Mouse (Mus musculus): ENCODE measurements around the gene Ncoa4. TPM values are rescaled to one million over a fixed set of nuclear protein-coding genes. Genes with fewer than 3 reads are reported as not detected.
"Not testable (repeated sequence)": the region's sequence is repeated elsewhere in the genome, so short reads cannot be mapped to it uniquely, and the experiment has no call there.

Ncoa4 gene
- 134 and 142 TPM in 2 replicates for total RNA-seq (2014; rRNA removed)
- polyA plus RNA-seq (2012; rRNA removed) = 39.6 and 43.1 TPM in 2 replicates

- Histone ChIP-seq H3K27me3 (ENCODE audit: control insufficient read depth, insufficient read depth, low read length) (no peaks in the 10 kb centered on the region), H3K9ac (ENCODE audit: low read depth, low read length) (peak within 1 kb of the TSS; percentile 90), H3K79me2 (ENCODE audit: control insufficient read depth, insufficient read depth, low read length) (peaks cover 18% of the 10 kb centered on the region; the same call in 1 of the 2 replicates), H3K36me3 (ENCODE audit: control insufficient read depth, insufficient read depth, low read length) (no peaks in the 10 kb centered on the region), H3K4me1 (ENCODE audit: control insufficient read depth, insufficient read depth, low read length) (peaks cover 22% of the 10 kb centered on the region), H3K4me3 (ENCODE audit: insufficient read depth, low read depth, low read length) (peak within 1 kb of the TSS; percentile 87), H3K27ac (replicated peaks; ENCODE audit: insufficient read depth, low read depth, low read length) (peak within 1 kb of the TSS; percentile 93)
- no peak; the same call in 1 of the 2 replicates for TF ChIP-seq CTCF (IDR thresholded peaks at IDR 0.05; ENCODE audit: low read depth, low read length)
- TF ChIP-seq POLR2A (IDR thresholded peaks at IDR 0.05; ENCODE audit: extremely low read depth, insufficient read depth, low read length) = peak; percentile 94
- WGBS = under 1% methylated on average over 40 of the region's 40 CpGs
- DNase-seq (ENCODE audit: extremely low read depth, low read depth, low spot score) = peak; percentile 97
Measured at GRCm38 (mm10) chr14:32159690-32160246, at the start of gene Ncoa4. Ncoa4 (plus strand) TSS chr14:32159865.

- H3K4me1 ChIP-seq (ENCODE audit: control insufficient read depth, insufficient read depth, low read length); H3K27me3 ChIP-seq (ENCODE audit: control insufficient read depth, insufficient read depth, low read length); DNase-seq (ENCODE audit: extremely low read depth, low read depth, low spot score); H3K27ac ChIP-seq (replicated peaks; ENCODE audit: insufficient read depth, low read depth, low read length); H3K36me3 ChIP-seq (ENCODE audit: control insufficient read depth, insufficient read depth, low read length); H3K9ac ChIP-seq (ENCODE audit: low read depth, low read length); H3K79me2 ChIP-seq (ENCODE audit: control insufficient read depth, insufficient read depth, low read length); H3K4me3 ChIP-seq (ENCODE audit: insufficient read depth, low read depth, low read length): not testable (repeated sequence)
- WGBS = 93% methylated on average over 10 of the region's 10 CpGs
Measured at GRCm38 (mm10) chr14:32112124-32112523, 47.5 kb upstream of the Ncoa4 start.

DNA sequence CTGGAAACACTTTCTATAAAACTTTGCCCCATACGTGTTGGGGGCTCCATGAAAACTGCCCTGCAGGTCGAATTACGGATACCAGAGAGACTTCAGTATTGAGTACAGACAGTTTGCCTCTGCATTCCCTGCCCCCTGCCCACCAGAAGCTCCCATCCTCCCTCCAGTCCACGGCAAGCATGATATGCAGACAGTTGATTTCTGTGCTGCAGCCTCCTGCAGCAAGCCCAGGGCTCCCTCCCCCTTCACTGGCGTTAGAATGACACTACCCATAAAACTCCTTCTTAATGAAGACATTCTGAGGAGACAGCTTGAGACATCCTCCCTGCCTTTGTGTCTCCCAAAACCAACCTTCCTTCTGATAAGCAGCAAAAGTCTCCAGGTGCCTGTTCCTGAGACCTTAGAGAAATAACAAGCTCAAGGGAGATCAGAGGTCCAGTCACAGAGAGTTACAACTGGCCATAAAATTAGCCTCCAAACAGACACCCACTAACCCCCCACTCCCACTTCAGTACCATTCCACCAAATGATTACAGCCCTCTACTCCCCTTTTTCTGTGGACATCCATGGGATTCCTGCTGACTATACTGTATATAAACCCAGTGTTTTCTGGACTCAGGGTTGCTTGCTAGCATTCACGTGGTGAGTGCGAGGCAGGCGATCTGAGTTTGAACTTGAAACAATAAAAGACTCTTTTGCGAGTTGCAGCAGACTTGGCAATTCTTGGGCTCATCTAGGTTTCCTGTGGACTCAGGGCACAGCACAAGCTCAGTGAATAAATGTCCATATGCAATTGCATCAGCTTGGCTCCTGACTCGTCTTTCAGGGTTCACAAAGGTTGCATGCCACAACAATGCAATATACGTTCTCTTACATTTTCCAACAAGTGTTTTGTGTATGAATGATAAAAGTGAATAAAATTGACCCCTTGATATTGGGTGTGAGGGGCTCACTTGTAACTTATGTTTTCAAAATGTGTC is 38.4 kb upstream of the Ncoa4 start:
- 75% methylated on average over 11 of the region's 11 CpGs for WGBS
- TF ChIP-seq POLR2A (IDR thresholded peaks at IDR 0.05; ENCODE audit: extremely low read depth, insufficient read depth, low read length) (no peak), CTCF (IDR thresholded peaks at IDR 0.05; ENCODE audit: low read depth, low read length) (no peak)
- DNase-seq (ENCODE audit: extremely low read depth, low read depth, low spot score) = no peak
- Histone ChIP-seq H3K36me3 (ENCODE audit: control insufficient read depth, insufficient read depth, low read length) (no peaks in the 10 kb centered on the region), H3K27me3 (ENCODE audit: control insufficient read depth, insufficient read depth, low read length) (0 out of 2 replicates have a peak, but pooled peaks cover 3% of the 10 kb centered on the region), H3K4me1 (ENCODE audit: control insufficient read depth, insufficient read depth, low read length) (no peaks in the 10 kb centered on the region), H3K4me3 (ENCODE audit: insufficient read depth, low read depth, low read length) (no peak overlapping the region), H3K27ac (replicated peaks; ENCODE audit: insufficient read depth, low read depth, low read length) (no peak overlapping the region; the same call in 1 of the 2 replicates), H3K9ac (ENCODE audit: low read depth, low read length) (no peak overlapping the region), H3K79me2 (ENCODE audit: control insufficient read depth, insufficient read depth, low read length) (no peaks in the 10 kb centered on the region)

DNA sequence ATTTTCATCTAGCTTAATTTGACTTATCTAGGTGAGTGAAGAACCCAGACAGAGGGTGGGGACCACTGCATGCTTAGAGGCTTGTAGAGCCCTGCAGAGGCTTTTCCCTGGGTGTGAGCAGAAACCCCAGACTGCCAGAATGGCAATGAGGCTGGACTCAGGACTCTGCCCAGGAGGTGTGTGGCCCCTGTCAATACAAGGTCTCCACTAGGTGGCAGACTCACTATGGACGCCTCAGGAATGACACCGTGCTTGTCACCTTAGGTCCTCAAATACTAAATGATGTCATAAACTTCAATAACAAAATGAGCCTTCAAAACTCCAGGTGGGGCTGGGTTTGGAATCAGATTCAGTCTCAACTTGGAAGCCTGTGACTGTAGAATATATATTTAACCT is 37.7 kb upstream of the Ncoa4 start:
- no peaks in the 10 kb centered on the region for H3K36me3 ChIP-seq (ENCODE audit: control insufficient read depth, insufficient read depth, low read length)
- peak; percentile 66 for DNase-seq (ENCODE audit: extremely low read depth, low read depth, low spot score)

DNA sequence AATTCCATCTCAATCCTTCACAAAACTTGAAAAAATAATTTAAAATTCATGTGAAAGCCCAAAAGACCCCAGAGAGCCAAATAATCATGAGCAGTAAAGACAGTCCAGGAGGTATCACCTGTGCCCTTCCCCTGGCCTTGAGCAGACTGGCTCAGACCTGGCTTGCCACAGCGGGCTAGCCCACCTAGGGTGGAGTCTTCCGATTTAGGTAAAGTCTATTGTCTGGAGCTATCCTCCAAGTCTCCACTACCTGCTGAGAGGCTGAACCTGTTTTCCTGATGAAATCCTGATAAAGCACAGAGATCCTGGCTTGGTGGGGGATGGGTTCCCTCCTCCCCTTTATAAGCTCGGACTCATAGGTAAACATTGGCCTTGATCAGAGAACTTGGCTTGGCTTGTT is 35.4 kb upstream of the Ncoa4 start:
- WGBS = 73% methylated on average over 3 of the region's 3 CpGs
- Histone ChIP-seq H3K79me2 (ENCODE audit: control insufficient read depth, insufficient read depth, low read length) (no peaks in the 10 kb centered on the region), H3K4me3 (ENCODE audit: insufficient read depth, low read depth, low read length) (no peak overlapping the region), H3K27ac (replicated peaks; ENCODE audit: insufficient read depth, low read depth, low read length) (no peak overlapping the region), H3K4me1 (ENCODE audit: control insufficient read depth, insufficient read depth, low read length) (no peaks in the 10 kb centered on the region), H3K27me3 (ENCODE audit: control insufficient read depth, insufficient read depth, low read length) (0 out of 2 replicates have a peak, but pooled peaks cover 3% of the 10 kb centered on the region), H3K36me3 (ENCODE audit: control insufficient read depth, insufficient read depth, low read length) (no peaks in the 10 kb centered on the region), H3K9ac (ENCODE audit: low read depth, low read length) (no peak overlapping the region)
- TF ChIP-seq CTCF (IDR thresholded peaks at IDR 0.05; ENCODE audit: low read depth, low read length) (no peak), POLR2A (IDR thresholded peaks at IDR 0.05; ENCODE audit: extremely low read depth, insufficient read depth, low read length) (no peak)
- no peak for DNase-seq (ENCODE audit: extremely low read depth, low read depth, low spot score)

More for the DNA sequence above, 37.7 kb upstream of the Ncoa4 start:
- Histone ChIP-seq H3K79me2 (ENCODE audit: control insufficient read depth, insufficient read depth, low read length) (no peaks in the 10 kb centered on the region), H3K4me1 (ENCODE audit: control insufficient read depth, insufficient read depth, low read length) (no peaks in the 10 kb centered on the region), H3K27ac (replicated peaks; ENCODE audit: insufficient read depth, low read depth, low read length) (no peak overlapping the region), H3K27me3 (ENCODE audit: control insufficient read depth, insufficient read depth, low read length) (0 out of 2 replicates have a peak, but pooled peaks cover 3% of the 10 kb centered on the region), H3K9ac (ENCODE audit: low read depth, low read length) (no peak overlapping the region), H3K4me3 (ENCODE audit: insufficient read depth, low read depth, low read length) (no peak overlapping the region)
- TF ChIP-seq CTCF (IDR thresholded peaks at IDR 0.05; ENCODE audit: low read depth, low read length) (peak; percentile 86), POLR2A (IDR thresholded peaks at IDR 0.05; ENCODE audit: extremely low read depth, insufficient read depth, low read length) (no peak)
- 6% methylated on average over 2 of the region's 2 CpGs for WGBS

- 83% methylated on average over 5 of the region's 5 CpGs for WGBS
- H3K4me1 ChIP-seq (ENCODE audit: control insufficient read depth, insufficient read depth, low read length); H3K27me3 ChIP-seq (ENCODE audit: control insufficient read depth, insufficient read depth, low read length); H3K27ac ChIP-seq (replicated peaks; ENCODE audit: insufficient read depth, low read depth, low read length); H3K4me3 ChIP-seq (ENCODE audit: insufficient read depth, low read depth, low read length); DNase-seq (ENCODE audit: extremely low read depth, low read depth, low spot score); H3K9ac ChIP-seq (ENCODE audit: low read depth, low read length); H3K36me3 ChIP-seq (ENCODE audit: control insufficient read depth, insufficient read depth, low read length); H3K79me2 ChIP-seq (ENCODE audit: control insufficient read depth, insufficient read depth, low read length): not testable (repeated sequence)
Measured at GRCm38 (mm10) chr14:32125256-32125655, 34.4 kb upstream of the Ncoa4 start.

Measured in liver, adult 2 months (tissue).